Mouse (Mus musculus) left cerebral cortex, adult 8-10 months (tissue): ENCODE data around the gene Synpo2. TPM values are rescaled to one million over a fixed set of nuclear protein-coding genes. Genes with fewer than 3 reads are reported as not detected.

Source experiments
- DNase-seq, 2 experiments: peaks; one replicate each; pipeline ENCODE4 v3.0.0; 2022; ENCODE audit warnings: low spot score in 2 of 2
- total RNA-seq, 4 experiments: library from RNA; stranded (reverse); gene quantifications; 2 replicates each; pipeline ENCODE4 v1.2.4; 2022

Gene Synpo2
- 1 to 10 TPM; 4.2 to 8.1 (median 4.5) TPM for total RNA-seq

DNA sequence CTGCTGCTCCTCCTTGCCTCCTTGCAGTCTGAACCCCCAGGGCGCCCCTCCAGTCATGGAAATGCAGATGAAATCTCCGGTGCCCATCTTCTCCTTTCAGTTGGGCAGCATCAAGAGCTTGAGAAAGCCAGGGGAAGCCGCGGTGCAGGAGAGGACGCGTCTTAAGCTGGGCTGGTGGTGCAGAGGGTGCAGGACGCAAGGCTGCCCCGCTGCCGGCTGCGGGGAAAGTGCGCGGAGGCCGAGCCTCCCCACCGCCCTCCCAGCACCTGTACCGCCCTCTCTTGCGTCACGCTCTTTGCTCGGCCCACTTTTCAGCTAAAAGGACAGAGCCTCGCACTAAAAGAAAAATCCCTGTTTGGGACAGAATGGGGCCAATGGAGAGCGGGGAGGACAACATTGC lies at the start of gene Synpo2:
TSS of gene Synpo2 (minus strand) at position 229 of the 400 bp plus-strand sequence.
- peak; percentile 28 to 32 for DNase-seq

DNA sequence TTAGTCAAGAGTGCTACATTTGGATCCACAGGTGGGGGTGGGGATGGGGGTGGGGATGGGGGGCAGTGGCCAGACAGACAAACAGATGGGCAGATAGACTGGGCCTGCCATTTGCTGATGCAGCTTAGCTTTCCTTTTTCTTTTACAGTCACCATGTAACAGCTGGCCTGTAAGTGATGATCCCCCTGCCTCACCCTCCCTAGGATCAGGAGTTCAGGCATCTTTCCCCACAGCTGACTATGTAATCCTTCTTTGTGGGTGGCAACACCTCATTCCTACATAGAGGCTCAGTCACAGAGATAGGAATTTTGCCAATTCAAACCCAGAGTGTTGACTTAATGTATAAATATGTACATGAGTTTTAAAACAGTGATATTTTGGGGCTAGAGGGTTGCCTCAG lies 49.7 kb upstream of the Synpo2 start:
- no peak for DNase-seq

DNA sequence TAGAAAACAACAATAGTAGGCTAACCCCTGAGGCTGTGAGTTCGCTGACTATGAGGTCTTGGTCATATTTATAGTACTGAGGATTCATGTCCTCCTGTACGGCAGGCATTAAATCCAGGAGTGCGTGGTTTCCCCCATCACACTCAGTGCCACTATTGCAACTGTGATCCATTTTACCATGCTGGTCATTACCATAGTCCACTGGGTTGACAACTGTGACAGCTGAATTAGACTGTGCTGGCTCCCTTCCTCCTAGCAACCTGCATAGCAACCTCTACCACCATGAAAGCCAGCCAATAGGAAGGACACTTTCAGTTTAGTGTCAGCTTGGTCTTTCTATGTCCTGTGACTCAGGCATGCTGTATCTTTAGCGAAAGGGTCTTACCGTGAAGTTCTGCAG lies 48.3 kb upstream of the Synpo2 start:
- DNase-seq: no peak

DNA sequence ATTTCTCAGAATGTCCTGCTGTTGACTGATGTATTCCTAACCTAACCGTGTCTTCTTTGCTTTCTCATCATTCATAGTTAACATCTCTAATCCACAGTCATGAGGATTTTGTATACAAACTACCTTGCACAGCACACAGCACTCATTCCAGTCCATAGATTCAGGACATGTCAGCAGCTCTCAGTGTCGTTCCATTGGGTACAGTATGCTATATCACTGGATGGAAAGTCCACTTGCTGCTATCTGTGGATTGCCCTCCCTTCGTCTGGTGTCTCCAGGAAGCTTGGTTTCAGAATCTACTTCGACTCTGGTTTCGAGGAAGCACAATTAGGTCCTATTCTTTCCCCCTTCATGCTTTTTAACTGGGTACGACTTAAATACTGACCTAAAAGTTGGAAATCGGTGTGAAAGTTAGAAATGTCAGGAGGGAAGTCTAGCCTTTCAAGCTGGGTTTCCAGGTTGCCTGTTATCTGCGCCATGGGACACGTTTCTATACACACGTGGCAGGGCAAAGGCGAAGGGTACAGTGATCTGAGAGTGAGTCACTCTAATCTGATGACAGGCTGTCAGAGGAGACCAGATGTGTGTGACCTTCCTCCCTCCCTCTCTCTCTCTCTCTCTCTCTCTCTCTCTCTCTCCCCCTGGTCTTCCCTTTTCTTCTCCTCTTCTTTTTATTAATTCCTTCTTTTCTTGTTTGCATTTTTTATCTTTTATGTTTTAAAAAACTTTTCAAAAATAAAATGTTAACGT lies 47.1 kb upstream of the Synpo2 start:
- no peak for DNase-seq

DNA sequence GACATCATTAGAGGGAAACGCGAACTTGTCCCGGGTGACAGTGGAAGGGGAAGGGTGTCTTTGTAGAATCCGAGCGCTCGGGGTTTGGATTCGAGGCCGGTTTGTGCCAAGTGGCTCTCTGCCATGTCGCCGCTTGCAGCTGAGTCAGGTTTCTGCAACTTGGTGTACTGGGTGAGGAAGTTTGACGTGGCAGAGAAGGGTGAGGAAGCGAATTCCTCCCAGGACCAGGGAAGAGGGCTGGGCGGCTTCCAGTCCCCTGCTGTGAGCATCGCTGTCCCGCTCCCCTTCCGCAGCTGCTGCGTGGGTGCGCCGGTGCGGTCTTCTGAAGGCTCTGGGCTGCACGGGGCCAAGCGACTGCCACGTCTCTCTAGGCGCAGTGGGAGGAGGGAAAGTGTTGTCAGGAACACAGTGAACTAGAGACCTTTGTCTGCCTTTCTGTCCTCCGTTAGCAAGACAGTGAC lies 31.8 kb upstream of the Synpo2 start:
- DNase-seq: peak; percentile 36 to 49

DNA sequence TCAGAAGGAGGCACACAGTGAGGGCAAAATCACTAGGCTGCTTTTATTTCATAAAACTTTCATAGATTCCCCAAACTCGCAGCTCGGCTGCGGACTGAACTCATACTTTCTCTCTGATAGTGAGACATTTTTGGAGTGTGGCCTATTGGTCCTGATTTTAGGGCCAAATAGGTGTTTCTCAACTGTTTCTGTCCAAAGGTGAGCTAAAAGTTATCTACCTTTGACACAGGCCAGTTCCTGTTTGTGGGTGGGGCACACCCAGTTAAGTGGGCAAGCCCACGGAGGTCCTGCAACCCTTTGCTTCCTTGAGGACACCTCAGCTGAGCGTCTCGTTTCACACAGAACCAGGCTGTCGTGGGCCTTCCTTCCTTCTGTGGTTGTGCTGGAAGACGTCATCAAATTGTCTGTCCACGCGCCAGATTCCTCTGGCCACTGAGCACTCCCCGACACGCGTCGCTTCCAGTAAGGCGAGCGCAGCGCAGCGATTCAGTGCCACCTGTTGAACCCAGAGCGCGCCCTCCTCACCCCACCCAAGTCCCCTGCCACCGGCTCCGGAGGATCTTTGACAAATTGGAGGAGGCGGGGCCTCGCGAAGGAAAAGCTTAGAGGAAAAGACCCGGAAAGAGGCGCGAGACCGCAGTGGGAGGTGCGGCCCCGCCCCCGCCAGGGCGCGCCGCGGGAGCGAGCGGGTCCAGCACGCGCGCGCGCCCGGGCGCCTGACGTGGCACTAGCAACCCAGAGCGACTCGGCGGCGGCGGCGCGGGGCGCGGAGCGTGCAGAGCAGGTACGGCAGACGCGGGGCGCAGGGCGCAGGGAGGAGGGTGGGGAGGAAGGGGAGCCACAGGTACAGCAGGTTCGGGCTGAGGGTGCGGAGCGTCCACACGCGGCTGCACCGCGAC lies 31.1 kb upstream of the Synpo2 start, which contains the start of gene Sec24d:
TSS of gene Sec24d (plus strand) at position 703 of the 899 bp plus-strand sequence.
- DNase-seq: peak; percentile 60 to 75

DNA sequence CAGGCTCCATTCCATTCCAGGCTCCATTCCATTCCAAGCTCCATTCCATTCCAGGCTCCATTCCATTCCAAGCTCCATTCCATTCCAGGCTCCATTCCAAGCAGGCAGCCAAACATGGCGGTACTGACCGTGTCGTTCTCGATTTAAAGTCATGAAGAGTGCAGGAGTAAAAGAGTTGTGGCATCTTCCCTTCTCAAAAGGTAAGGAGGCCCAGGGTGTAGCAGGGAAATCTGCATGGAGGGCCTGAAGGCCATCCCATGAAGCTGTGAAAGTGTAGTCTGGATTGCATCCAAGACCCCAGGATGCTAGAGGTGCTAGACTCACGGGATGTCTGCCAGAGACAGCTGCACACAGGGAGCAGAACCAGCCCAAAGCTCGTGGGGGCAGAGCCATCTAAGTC lies 28.8 kb upstream of the Synpo2 start:
- DNase-seq: no peak

DNA sequence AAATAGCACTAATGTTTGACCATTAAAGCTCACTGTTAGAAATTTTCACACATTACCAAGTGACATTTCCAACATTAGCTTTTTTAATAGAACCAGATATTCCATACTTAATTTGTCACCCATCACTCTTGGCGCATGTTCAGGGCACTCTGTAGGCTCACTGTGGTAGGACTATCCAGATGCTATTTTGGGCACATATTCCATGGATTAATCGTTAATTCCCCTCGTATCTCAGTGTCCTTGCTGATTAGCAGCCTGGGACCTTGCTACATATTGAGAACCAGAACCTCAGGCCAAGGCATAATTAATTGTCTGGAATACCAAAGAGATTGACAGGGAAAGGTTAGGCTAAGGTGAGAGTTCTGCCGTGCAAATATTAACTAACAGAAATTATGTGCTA lies 22.8 kb upstream of the Synpo2 start:
- DNase-seq: no peak

DNA sequence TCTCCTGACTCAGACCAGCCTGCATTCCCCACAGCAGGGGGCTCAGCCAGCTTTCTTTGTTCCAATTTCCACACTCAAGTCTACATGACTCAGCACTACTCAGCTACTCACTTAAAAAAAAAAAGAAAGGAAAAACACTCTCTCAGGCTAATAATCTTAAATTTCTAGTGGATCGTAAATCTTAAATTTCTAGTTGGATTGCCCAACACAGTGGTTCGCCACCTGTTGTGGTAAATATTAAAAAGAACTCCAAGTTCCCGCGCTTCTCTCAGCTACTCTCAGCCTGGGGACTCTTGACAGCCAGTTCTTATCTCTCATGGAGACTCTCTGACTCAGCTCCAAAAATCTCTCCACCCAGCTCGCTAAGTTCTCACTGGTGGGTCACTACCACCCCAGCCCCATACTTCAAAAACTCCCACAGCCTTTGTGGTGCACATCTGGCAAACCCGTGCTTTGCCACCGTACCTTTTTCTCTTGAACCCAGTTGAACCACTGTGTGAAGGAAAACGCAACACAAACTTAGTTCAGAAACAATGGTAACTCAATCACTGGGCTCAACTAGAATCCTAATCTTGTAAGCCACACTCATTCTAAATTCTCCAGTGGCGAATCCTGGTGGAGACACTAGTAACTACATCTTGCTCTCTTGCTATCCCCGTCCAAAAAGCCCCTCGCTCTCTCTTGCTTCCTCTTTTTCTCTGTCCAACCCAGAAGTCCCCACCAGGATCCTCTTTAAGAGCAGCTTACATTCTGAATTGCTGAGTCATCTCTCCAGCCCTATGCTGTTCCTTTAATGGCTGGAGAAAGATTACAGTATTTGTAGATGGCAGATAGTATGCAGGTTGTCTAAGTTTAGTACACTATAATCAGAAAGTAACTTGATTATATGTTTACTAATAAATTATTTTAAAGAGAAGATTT lies 20.5 kb upstream of the Synpo2 start:
- no peak for DNase-seq

DNA sequence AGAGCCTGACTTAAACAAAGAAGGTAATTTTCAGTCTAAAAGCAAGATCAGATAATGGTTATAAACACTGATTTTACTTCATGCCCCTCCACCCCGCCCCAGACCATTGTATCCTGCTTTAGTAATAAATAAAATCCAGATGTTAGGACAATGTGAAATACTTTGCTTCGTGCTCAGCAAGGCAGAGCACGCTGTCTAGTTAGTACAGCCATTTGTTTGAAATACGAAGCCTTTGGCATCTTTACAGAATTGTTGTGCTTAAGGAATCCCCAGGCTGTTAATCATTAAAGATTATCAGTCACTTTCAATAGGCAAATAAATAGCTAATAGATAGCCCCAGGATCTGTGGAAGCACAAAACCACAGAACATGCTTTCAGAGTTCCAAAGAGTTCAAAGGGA lies 9.7 kb upstream of the Synpo2 start:
- DNase-seq: no peak

DNA sequence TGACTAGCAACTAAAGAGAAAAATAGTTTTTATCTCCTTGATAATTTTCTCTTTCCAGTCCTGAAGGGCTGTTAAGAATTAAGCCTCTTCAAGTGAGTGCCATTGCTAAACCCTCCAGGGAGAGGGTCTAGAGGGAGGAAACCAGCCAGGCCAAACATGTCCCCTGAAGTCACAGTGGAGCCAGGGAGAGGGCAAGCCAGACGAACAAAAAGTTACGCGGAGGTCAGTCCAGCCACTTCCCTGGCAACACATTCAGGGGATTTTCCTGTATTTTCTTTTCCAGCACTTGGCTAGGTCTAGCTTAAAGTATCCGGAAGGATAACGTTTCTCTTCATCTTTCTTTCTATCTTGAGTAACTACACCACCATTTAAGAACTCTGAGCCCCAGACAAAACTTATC lies 8.4 kb upstream of the Synpo2 start:
- DNase-seq: no peak

DNA sequence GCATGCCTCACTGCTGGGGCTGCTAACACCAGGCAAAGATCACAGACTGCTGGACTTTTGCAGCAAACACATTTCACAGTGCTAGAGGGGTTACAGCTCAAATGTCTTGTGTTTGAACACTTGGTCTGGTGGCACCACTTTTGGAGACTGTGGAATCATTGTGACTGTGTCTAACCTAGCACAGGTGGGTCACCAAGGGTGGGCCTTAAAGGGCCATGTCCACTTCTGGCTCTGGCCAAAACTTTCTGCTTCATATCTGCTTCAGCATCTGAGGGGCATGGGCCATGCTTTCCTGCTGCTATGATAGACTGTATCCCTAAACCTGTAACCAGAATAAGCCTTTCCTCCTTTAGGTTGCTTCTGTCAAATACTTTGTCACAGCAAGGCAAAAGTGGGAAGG lies 1.5 kb upstream of the Synpo2 start:
- no peak for DNase-seq

DNA sequence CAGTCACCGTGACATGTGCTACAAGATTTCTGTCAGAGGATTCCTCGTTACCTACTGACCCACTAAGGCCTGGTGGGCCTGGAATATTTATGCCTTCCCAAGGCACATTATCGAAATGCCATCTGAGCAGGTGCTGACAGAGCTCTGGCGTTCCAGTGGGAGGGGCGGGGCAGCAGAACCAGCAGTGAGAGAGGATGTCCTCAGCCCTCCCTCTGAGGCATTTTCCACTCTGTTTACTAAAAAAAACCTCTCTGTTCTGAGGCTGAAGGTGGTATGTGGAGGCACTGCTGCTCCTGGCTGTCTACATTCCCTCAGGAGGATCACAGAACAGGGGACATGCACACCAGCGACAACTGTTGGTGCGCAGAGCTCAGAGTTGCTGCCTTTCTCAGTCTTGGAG lies 1.1 kb upstream of the Synpo2 start:
- no peak for DNase-seq

DNA sequence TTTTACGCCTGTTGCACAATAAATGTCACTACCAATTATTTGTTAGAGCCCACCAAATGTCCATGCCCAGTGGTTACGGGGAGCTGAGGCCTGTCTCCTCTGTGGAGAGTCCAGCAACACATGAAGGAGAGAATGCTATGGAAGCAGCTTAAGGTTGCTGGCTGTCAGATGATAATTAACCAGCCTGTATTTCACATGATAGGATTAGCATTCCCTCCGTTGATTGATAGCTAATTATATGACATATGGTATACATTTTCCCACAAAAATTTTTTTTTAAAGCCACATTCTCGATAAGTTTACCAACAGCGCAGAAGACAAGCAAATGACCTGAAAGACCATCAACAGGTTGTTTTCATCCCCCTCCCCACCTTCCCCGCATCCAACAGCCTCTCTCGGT lies 454 bp downstream of the Synpo2 start:
- DNase-seq: no peak

DNA sequence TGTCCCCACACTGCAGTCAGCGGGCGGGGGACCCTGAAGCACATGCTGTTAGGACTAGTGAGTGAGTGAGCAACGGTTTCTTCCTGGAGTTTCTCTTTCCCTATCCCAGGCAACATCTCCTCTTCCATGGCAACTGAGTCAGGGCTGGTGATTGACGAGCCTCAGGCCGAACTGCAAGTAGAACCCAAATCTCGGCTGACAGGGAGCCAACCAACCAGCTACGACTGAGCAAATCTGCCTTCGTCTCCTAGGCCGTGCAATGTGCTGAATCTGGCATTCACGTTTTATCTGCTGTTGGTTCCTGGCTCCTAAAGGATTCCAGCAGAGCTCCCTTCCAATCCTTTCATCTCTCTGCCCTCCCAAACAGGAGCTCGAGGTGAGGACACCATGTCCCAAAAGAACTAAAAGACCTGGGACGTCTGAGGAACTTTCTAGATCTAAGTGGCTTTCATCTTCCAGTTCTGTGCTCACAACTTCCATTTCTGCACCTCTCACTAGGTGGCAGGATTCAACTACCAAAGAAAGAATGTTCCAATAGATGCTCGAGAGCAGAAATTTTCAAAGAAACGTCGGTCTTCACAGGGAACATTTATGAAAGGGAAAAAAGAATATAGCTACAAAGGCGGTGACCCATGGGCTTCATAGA lies 1.6 kb downstream of the Synpo2 start:
- DNase-seq: peak; percentile 7 to 8

DNA sequence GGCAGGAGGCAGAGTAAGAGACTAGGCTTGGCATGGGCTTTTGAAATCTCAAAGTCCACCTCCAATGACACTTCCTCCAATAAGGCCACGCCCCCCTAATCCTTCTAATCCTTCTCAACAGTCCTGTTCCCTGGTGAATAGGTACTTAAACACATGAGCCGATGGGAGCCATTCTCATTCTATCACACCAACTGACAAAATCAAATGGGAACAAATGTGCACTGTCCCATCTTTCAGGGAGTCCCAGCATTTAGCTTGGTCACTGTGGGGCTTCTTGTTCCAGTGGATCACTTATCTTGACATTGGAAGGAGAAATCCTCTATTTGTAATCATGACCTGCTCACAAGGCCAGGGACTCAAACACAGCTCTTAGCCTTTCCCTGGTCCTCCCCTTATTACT lies 4.3 kb downstream of the Synpo2 start:
- no peak for DNase-seq

DNA sequence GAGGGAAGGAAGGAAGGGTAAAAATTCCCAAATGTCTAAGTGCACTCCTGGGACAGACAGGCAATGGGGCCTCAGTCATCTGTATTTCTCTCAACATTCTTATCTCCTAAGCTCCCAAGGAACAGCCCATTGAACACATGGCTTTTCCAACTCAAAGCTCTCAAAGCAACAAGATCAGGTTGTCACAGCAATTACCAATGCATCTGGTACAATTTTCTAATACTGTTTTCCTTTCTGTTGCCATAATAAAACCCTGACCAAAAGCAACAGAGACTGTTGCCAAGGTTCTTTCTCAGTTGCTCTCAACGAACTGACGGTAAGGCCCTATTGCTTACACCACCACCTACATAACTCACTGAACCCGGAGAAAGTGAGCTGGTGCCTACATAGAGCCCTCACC lies 8.7 kb downstream of the Synpo2 start:
- DNase-seq: no peak

DNA sequence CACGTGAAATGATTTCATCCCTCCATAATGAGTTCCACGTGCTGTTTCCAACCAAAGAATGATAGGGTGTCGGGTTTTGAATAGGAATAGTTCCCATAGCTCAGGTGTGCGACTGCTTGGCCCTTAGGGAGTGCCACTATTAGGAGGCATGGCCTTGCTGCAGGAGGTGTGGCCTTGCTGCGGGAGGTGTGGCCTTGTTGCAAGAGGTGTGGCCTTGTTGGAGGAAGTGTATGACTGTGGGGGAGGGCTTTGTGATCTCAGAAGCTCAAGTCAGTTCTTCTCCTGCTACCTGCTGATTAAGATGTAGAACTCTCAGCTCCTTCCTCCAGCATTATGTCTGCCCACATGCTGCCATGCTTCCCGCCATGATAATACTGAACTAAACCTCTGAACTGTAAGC lies 17.3 kb downstream of the Synpo2 start:
- no peak for DNase-seq

DNA sequence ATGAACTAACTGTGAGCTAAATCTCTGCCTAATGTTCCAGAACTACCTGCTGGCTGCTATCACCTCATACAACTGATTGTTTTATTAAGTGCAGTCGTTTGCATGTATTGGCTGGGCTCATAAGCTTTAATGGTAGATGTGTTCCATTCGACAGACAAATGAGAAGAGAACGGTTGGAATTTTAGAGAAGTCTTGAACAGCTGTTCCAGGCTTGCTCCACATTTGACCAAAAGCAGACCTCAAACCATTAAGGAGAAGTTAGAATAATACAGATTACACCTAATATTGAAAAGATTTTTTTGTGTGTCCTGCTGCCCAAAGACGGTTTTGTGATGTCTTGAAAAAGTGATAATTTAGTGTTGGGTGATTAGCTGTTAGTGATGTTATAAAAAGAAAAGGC lies 27.1 kb downstream of the Synpo2 start:
- DNase-seq: no peak

DNA sequence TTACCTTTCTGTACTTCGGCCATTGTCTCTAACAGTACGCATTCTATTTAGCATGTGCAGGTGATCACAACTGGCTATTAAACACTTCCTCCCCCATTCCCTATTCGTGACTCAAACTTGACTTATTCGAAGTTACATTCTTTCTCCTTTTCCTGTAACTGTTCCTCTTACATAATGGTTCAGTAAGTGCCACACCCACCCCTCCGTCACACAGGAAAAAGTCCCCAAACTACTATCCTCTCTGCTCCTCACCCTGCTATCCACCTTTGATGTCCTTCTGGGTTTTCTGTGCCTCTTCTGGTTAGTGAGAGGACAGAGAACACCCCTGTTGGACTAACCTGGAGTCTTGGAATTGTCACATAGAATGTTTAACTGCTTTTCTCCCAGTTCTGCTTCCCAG lies 28.6 kb downstream of the Synpo2 start:
- no peak for DNase-seq

DNA sequence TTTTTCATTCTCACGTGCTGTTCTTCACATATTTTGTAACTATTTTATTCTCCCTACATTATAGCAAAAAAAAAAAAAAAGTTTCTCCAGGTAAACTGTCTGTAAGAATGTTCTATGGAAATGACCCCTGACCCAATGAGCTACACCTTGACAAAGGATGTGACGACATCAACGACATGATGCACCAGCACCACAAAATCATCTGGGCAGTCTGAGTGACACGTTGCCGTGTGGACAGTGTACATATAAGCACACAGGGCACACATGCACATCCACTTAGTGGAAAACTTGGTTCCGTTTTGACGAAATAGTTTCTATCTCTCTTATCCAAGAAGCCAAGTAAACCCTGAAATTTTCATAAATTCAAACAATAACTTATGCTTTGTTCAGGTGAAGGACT lies 30.5 kb downstream of the Synpo2 start:
- no peak for DNase-seq
